Mouse (Mus musculus) mouse trophoblast stem cell (cell line): ENCODE measurements around the gene Vmn2r32.
"Not testable (repeated sequence)": the region's sequence is repeated elsewhere in the genome, so short reads cannot be mapped to it uniquely, and the experiment has no call there.

Experiments used
- in situ Hi-C, 2 experiments: fragments of 300-500 bp; cut with MseI, MboI; formaldehyde crosslinking; loops; 2 replicates in 1 of 2; 3 replicates in 1 of 2; pipeline ENCODE4 v1.15.1; 2025

Vmn2r32 gene

DNA sequence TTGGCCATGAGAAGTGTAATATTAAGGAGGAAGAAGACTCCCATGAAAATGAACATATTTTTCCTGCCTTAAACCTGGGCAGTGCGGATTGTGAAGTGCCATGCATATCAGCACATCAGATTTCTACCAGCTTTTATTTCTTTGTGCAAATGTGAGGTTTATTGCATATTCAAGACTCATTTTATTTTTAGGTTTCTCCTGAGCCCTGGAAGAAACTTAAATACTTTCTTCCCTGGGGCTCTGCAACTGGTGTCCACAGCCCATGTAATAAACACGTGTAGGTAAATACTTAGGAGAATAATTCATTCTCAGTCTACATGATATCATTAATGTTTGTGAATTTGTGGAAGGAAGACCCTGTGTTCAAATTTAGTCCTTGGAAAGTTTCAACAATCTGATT lies at the start of gene Vmn2r32:
Gene Vmn2r32, minus strand, starts transcription at position 101 of the 400 bp plus-strand sequence.
- in situ Hi-C loops: not testable (repeated sequence)
